Mouse (Mus musculus) lung, adult 2 months (tissue): ENCODE data around the gene Dcun1d5.

Experiments
- CTCF ChIP-seq: fragments of 200-500 bp; IDR thresholded peaks from 2 replicates; pipeline ENCODE4 v1.5.1; 2011; ENCODE audit warnings: mild to moderate bottlenecking, low read length, control low read depth; ENCODE audit not compliant: insufficient read depth
- POLR2A ChIP-seq: fragments of 200-500 bp; IDR thresholded peaks from 2 replicates; pipeline ENCODE4 v1.6.1; 2011; ENCODE audit warnings: low read depth, mild to moderate bottlenecking, control low read depth, low read length, borderline replicate concordance; ENCODE audit errors: extremely low read depth

DNA sequence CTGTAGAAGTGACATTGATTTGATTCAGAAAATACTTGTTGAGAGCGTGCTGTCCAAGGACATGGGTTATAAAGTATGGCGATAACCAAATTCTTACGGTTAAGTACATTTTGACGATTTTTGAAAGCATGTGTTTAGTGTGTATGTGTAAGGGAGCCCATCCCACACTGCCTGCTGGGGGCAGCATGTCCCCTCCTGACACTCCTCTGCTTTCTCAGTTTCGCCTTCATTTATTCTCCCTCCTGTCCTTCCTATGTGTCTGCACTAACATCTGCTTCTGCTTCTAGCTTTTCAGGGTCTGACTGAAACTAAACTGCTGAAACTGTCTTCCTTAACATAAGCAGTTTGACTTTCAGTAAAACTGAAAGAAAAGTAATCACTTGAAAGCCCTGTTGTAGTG, 36.7 kb downstream of the Dcun1d5 start:
- TF ChIP-seq CTCF (0 out of 2 replicates have a peak, but pooled peaks have one; percentile 24), POLR2A (no peak)
